Mouse (Mus musculus) midbrain, embryonic 13.5 days (tissue): ENCODE measurements around the gene Echdc3. TPM values are rescaled to one million over a fixed set of nuclear protein-coding genes. Genes with fewer than 3 reads are reported as not detected.

Source experiments
- ATAC-seq: fragments of 200-750 bp; cut with Nextera tagmentation; 2 replicates; pipeline ENCODE4 v1.8.0; 2017; ENCODE audit warnings: mild to moderate bottlenecking, moderate TSS enrichment, moderate library complexity
- H3K27ac ChIP-seq: fragments of 300-500 bp; sonication (generic); 2 replicates; pipeline ENCODE4 v1.5.1; 2015; ENCODE audit warnings: inconsistent platforms, mild to moderate bottlenecking, moderate library complexity
- H3K27me3 ChIP-seq: fragments of 300-500 bp; sonication (generic); 2 replicates; pipeline ENCODE4 v1.6.1; 2015; ENCODE audit warnings: mild to moderate bottlenecking, inconsistent platforms
- H3K36me3 ChIP-seq: fragments of 300-500 bp; sonication (generic); 2 replicates; pipeline ENCODE4 v1.6.1; 2015; ENCODE audit warnings: mild to moderate bottlenecking, inconsistent platforms
- H3K4me1 ChIP-seq: fragments of 300-500 bp; sonication (generic); replicated peaks from 2 replicates; pipeline ENCODE4 v1.6.1; 2015; ENCODE audit warnings: inconsistent platforms
- H3K4me2 ChIP-seq: fragments of 300-500 bp; sonication (generic); replicated peaks from 2 replicates; pipeline ENCODE4 v1.6.1; 2015; ENCODE audit warnings: moderate library complexity, mild to moderate bottlenecking, inconsistent platforms
- H3K4me3 ChIP-seq: fragments of 300-500 bp; sonication (generic); replicated peaks from 2 replicates; pipeline ENCODE4 v1.5.1; 2015; ENCODE audit warnings: mild to moderate bottlenecking, inconsistent platforms
- H3K9ac ChIP-seq: fragments of 300-500 bp; sonication (generic); replicated peaks from 2 replicates; pipeline ENCODE4 v1.6.1; 2015; ENCODE audit warnings: mild to moderate bottlenecking, inconsistent platforms
- H3K9me3 ChIP-seq: fragments of 300-500 bp; sonication (generic); 2 replicates; pipeline ENCODE4 v1.6.1; 2016; ENCODE audit warnings: mild to moderate bottlenecking, inconsistent platforms
- WGBS: fragments of 180-500 bp; shearing (Covaris S2); methylation state at CpG from one replicate; pipeline ENCODE4 v1.1.7; 2015; 5-methylcytosine and 5-hydroxymethylcytosine counted together
- polyA plus RNA-seq: library from polyadenylated mRNA; unstranded; fragments of >200 nt; fragmentation: Nextera tagmentation; extraction: Ambion mirVana; gene quantifications from 2 replicates; pipeline ENCODE4 v1.2.1, GENCODE M21; 2015

Gene Echdc3
- polyA plus RNA-seq, 1 experiment from 2014 or later = 1.9 TPM

GRCm38 (mm10) chr2:6212327-6212723 is 508 bp downstream of the Echdc3 start:
- no peaks in the 10 kb centered on the region for H3K36me3 ChIP-seq
- WGBS = 33% methylated on average over 9 of the region's 9 CpGs
- peak overlapping the region; percentile 42 for H3K4me3 ChIP-seq
- no peaks in the 10 kb centered on the region for H3K9me3 ChIP-seq
- ATAC-seq = peak; percentile 37
- peak overlapping the region; percentile 61; the same call in 1 of the 2 replicates for H3K9ac ChIP-seq
- H3K4me1 ChIP-seq = peaks cover 16% of the 10 kb centered on the region
- peak overlapping the region; percentile 67 for H3K27ac ChIP-seq
- no peaks in the 10 kb centered on the region for H3K27me3 ChIP-seq
- H3K4me2 ChIP-seq = peak overlapping the region; percentile 64

DNA sequence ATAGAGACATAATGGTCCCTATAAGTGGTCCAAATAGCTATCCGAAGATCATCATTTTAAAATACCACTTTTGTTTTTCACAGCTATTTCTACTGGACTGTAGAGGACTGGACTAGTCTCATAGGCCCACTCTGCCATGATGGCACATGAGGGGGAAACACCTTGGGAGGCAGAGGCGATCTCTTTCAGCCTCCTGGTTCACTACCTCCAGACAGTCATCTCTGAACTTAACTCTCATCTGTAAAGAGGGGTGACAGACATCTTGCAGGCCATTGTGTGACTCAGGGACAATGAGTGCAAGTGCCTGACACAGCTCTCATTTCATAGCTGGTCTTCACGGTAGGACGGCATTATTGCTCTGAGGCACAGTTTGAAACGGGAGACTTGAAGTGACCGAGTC is 2.0 kb downstream of the Echdc3 start:
- 84% methylated on average over 6 of the region's 6 CpGs for WGBS
- no peak for ATAC-seq
- no peak overlapping the region for H3K4me2 ChIP-seq
- peaks cover 16% of the 10 kb centered on the region for H3K4me1 ChIP-seq
- no peaks in the 10 kb centered on the region for H3K27me3 ChIP-seq
- H3K9ac ChIP-seq = no peak overlapping the region
- no peaks in the 10 kb centered on the region for H3K36me3 ChIP-seq
- H3K4me3 ChIP-seq = no peak overlapping the region
- no peak overlapping the region for H3K27ac ChIP-seq
- no peaks in the 10 kb centered on the region for H3K9me3 ChIP-seq

GRCm38 (mm10) chr2:6209746-6210145 is 3.1 kb downstream of the Echdc3 start:
- Histone ChIP-seq H3K9ac (no peak overlapping the region), H3K27ac (no peak overlapping the region), H3K4me3 (no peak overlapping the region), H3K4me1 (peaks cover 16% of the 10 kb centered on the region), H3K27me3 (no peaks in the 10 kb centered on the region), H3K9me3 (no peaks in the 10 kb centered on the region), H3K4me2 (no peak overlapping the region), H3K36me3 (no peaks in the 10 kb centered on the region)
- no peak for ATAC-seq
- WGBS = 92% methylated on average over 3 of the region's 3 CpGs

DNA sequence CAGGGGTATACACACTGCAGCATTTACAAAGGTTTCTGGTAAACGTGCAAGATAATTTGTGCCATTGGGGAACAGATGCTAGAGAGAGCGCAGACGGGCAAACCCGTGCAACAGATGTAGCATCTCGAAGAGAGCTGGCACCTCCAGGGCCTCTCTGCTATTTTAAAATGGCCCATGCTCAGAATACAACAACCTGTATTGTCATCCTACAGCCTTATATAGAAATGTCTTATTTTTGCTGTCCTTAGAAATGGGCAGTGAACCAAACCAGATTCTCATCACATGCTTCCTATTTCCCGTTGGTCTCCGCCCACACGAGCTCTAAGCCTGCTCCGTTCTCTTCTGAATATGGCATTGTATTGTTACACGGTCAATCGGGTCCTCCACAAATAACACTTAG is 3.7 kb downstream of the Echdc3 start:
- H3K4me2 ChIP-seq = no peak overlapping the region
- H3K4me1 ChIP-seq = peaks cover 16% of the 10 kb centered on the region
- H3K9me3 ChIP-seq = no peaks in the 10 kb centered on the region
- H3K4me3 ChIP-seq = no peak overlapping the region
- H3K27me3 ChIP-seq = no peaks in the 10 kb centered on the region
- no peak overlapping the region for H3K27ac ChIP-seq
- no peak for ATAC-seq
- 80% methylated on average over 11 of the region's 11 CpGs for WGBS
- no peaks in the 10 kb centered on the region for H3K36me3 ChIP-seq
- no peak overlapping the region for H3K9ac ChIP-seq

- no peak overlapping the region for H3K9ac ChIP-seq
- H3K4me3 ChIP-seq = no peak overlapping the region
- no peaks in the 10 kb centered on the region for H3K36me3 ChIP-seq
- no peak overlapping the region for H3K27ac ChIP-seq
- ATAC-seq = no peak
- WGBS = 81% methylated on average over 2 of the region's 2 CpGs
- no peak overlapping the region for H3K4me2 ChIP-seq
- peaks cover 6% of the 10 kb centered on the region for H3K4me1 ChIP-seq
- no peaks in the 10 kb centered on the region for H3K27me3 ChIP-seq
- no peaks in the 10 kb centered on the region for H3K9me3 ChIP-seq
These were observed 5.1 kb downstream of the Echdc3 start for GRCm38 (mm10) chr2:6207736-6208135.

- Histone ChIP-seq H3K9ac (no peak overlapping the region), H3K27ac (no peak overlapping the region), H3K9me3 (no peaks in the 10 kb centered on the region), H3K36me3 (no peaks in the 10 kb centered on the region), H3K27me3 (no peaks in the 10 kb centered on the region), H3K4me3 (no peak overlapping the region), H3K4me2 (no peak overlapping the region), H3K4me1 (peaks cover 30% of the 10 kb centered on the region)
- ATAC-seq = peak; percentile 66
- WGBS = 24% methylated on average over 9 of the region's 10 CpGs
These were observed 16.4 kb downstream of the Echdc3 start for GRCm38 (mm10) chr2:6196363-6196973.

- H3K4me3 ChIP-seq = no peak overlapping the region
- peak; percentile 32; the same call in 1 of the 2 replicates for ATAC-seq
- WGBS = 79% methylated on average over 15 of the region's 15 CpGs
- H3K9ac ChIP-seq = no peak overlapping the region
- no peaks in the 10 kb centered on the region for H3K9me3 ChIP-seq
- H3K36me3 ChIP-seq = no peaks in the 10 kb centered on the region
- no peak overlapping the region for H3K4me2 ChIP-seq
- H3K27ac ChIP-seq = no peak overlapping the region
- peaks cover 30% of the 10 kb centered on the region for H3K4me1 ChIP-seq
- no peaks in the 10 kb centered on the region for H3K27me3 ChIP-seq
These were observed 17.2 kb downstream of the Echdc3 start for GRCm38 (mm10) chr2:6195468-6196239.

GRCm38 (mm10) chr2:6194497-6194896 is 18.3 kb downstream of the Echdc3 start:
- WGBS = 72% methylated on average over 7 of the region's 7 CpGs
- ATAC-seq = no peak
- Histone ChIP-seq H3K4me3 (no peak overlapping the region), H3K4me1 (peaks cover 30% of the 10 kb centered on the region), H3K27ac (no peak overlapping the region), H3K36me3 (no peaks in the 10 kb centered on the region), H3K27me3 (no peaks in the 10 kb centered on the region), H3K4me2 (no peak overlapping the region), H3K9ac (no peak overlapping the region), H3K9me3 (no peaks in the 10 kb centered on the region)

DNA sequence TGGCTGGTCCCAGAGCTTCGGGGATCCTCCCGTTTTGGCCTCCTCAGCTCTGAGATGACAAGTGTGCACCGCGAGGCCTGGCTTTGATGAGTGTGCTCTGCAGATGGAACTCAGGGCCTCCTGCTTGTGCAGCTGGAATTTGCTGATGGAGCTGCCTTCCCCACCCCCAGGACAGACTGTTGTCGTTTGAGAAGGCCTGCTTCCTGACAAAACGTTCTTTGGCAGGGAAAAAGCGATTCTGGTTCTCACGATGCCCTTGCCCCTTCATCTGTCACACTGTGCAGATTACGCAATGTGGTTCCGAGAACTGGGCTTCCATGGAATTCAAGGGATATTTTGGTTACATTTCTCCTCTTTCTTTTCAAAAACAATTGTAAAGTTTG is 19.3 kb downstream of the Echdc3 start:
- Histone ChIP-seq H3K27me3 (no peaks in the 10 kb centered on the region), H3K4me2 (no peak overlapping the region), H3K4me3 (no peak overlapping the region), H3K4me1 (peaks cover 30% of the 10 kb centered on the region), H3K36me3 (no peaks in the 10 kb centered on the region), H3K9ac (no peak overlapping the region), H3K9me3 (no peaks in the 10 kb centered on the region), H3K27ac (no peak overlapping the region)
- 74% methylated on average over 10 of the region's 10 CpGs for WGBS
- no peak for ATAC-seq

DNA sequence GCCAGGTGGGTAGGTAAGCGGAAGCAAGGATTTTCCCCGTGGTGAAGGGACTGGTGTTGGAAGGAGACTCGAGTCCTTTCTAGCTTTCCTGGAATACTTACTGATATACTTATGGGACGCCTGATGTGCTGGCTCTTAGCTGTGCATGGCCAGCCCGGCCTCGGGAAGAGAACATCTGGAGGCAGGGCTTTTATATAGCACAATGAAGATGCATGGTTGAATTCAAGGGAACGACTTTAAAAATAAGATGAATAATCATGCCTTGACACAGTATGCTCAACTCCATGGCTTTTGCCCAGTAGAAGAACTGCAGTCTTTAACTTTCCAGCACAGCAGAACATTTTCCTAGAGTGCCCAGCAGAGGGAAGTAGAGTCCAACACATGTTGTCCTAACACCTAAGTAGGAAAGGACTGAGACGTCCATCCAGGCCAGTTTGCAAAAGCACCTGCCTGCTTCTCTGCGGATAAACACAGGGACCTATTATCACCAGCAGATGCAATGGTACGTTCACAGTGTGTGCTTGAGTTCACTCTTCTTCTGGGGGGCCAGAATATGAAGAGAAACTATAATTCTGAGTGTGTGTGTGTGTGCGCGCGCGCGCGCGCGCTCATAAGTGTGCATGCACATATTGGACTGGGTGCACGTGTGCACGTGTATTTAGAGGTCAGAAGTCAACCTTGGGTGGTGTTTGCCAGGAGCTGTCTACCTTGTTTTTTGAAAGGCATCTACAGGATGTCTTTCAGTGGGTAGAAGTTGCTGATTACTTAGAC is 19.8 kb downstream of the Echdc3 start:
- 71% methylated on average over 20 of the region's 20 CpGs for WGBS

DNA sequence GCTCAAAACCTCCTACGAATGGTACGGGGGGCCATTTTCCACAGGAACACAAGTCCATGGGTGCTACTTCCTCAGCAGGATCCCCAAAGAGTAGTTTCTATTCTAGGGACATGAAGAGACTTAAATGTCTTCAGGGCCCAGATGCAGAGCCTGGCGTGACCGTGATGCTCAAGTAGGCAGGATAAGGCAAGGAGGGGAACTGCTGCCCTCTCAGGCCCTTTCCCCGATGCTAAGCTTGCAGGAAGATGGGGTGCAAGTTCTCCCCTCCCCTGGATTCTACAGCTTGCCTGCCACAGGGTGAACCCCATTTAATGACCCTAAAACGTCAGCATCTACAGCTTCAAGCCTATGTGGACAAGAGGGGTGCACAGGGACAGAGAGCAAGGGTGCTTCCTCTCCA is 22.8 kb downstream of the Echdc3 start:
- H3K27ac ChIP-seq = no peak overlapping the region
- WGBS = 91% methylated on average over 6 of the region's 6 CpGs
- no peak overlapping the region for H3K4me3 ChIP-seq
- no peak for ATAC-seq
- H3K9me3 ChIP-seq = peaks cover 2% of the 10 kb centered on the region; the same call in 1 of the 2 replicates
- H3K4me1 ChIP-seq = peaks cover 23% of the 10 kb centered on the region; the same call in 1 of the 2 replicates
- no peaks in the 10 kb centered on the region for H3K27me3 ChIP-seq
- H3K4me2 ChIP-seq = no peak overlapping the region
- no peaks in the 10 kb centered on the region for H3K36me3 ChIP-seq
- no peak overlapping the region for H3K9ac ChIP-seq

More for the DNA sequence above, 19.8 kb downstream of the Echdc3 start:
- ATAC-seq = peak; percentile 48
- Histone ChIP-seq H3K27ac (no peak overlapping the region), H3K9me3 (no peaks in the 10 kb centered on the region), H3K4me3 (no peak overlapping the region), H3K4me1 (peaks cover 30% of the 10 kb centered on the region), H3K36me3 (no peaks in the 10 kb centered on the region), H3K27me3 (no peaks in the 10 kb centered on the region), H3K4me2 (no peak overlapping the region), H3K9ac (no peak overlapping the region)

GRCm38 (mm10) chr2:6189675-6189998 is 23.2 kb downstream of the Echdc3 start:
- peaks cover 3% of the 10 kb centered on the region; the same call in 1 of the 2 replicates for H3K9me3 ChIP-seq
- peaks cover 19% of the 10 kb centered on the region; the same call in 1 of the 2 replicates for H3K4me1 ChIP-seq
- ATAC-seq = no peak
- H3K9ac ChIP-seq = no peak overlapping the region
- H3K27me3 ChIP-seq = no peaks in the 10 kb centered on the region
- H3K4me2 ChIP-seq = no peak overlapping the region
- H3K4me3 ChIP-seq = no peak overlapping the region
- no peak overlapping the region for H3K27ac ChIP-seq
- 88% methylated on average over 2 of the region's 2 CpGs for WGBS
- H3K36me3 ChIP-seq = no peaks in the 10 kb centered on the region
